Mouse (Mus musculus) cerebellum, adult 9-11 months (tissue): ENCODE data around the gene Wnt5b.

Experiments used
- DNase-seq: peaks from one replicate; pipeline ENCODE4 v3.0.0; 2022

Wnt5b gene

GRCm38 (mm10) chr6:119520731-119521130 lies 23.4 kb downstream of the Wnt5b start:
- no peak for DNase-seq

DNA sequence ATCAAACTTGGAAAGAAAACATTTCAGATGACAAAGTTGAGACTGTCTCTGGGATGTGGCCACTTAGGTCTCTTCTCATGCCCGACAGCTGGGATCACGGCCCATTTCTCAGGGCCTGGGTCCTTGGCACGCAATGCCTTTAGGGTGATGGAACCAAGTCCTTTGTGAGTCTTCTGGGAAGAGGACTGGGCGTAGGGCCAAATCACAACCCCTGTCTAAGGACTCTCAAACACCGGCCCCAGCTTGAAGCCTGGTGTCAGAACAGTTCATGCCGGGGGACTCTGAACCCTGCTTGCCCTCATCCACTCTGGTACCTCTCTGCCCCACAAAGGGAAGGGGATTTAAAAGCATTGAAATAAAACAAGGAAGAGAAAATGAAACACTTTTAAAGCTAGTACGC lies 30.1 kb downstream of the Wnt5b start:
- DNase-seq = no peak

DNA sequence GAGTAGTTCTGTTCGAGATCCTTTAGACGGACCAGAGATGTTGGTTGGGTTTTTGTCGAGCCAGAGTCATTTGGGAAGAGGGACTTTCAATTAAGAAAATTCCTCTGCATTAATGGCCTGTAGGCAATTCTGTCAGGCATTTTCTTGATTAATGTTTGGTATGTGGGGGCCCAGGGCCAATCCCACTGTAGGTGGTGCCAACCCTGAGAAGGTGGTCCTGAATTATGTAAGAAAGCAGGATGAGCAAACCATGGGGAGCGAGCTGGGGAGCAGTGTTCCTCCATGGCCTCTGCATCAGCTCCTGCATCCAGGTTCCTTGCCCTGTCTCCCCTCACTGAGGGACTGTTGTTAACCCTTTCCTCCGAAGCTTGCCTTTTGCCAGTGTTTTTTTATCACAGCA lies 30.7 kb downstream of the Wnt5b start:
- no peak for DNase-seq

DNA sequence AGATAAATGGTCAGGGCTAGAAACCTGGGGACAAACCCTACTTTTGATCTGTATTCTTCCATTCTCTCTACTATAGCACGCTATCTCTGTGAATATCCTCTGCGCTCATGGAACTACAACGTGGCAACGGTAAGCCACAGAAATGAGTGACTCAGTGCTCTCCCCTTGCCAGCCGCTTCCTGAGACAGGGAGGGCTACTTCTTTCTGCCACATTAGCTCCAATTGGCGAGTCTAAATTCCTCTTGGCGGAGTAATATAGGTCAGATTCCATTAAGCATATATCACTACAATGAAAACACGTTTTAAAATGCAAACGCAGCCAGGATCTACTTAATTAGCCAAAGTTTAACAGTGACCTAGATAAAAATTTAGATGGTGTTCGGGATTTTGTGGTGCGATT lies 31.4 kb downstream of the Wnt5b start:
- DNase-seq = no peak

DNA sequence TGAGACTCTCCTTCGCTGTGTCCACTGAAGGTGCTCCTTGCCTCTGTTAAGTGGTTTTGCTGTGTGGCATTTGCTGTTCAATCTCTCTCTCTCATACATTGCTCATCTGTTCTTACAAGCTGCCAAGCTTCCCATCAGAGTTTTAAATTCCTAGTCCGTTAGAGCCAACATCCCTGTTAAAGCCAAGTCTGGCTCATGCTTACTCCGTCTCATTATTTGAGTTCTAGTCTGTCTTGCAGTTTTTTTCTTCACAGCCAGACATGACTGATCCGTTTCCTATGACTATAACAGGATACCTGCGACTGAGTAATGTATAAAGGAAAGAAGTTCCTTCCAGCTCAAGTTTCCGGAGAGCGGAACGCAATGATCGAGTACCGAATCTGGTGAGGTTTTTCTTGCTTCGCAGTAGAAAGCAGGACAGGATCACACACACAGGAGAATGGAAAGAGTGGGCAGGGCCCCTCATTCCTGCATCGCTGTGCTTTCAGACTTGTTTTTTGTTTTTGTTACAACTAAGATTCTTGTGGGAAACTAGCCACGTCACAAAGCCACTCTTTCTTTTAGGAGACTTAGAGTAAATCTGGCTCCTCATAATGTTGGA lies 34.6 kb downstream of the Wnt5b start:
- no peak for DNase-seq

GRCm38 (mm10) chr6:119508634-119509375 lies 35.3 kb downstream of the Wnt5b start:
- no peak for DNase-seq

GRCm38 (mm10) chr6:119508221-119508620 lies 35.9 kb downstream of the Wnt5b start:
- no peak for DNase-seq

GRCm38 (mm10) chr6:119505525-119506225 lies 38.5 kb downstream of the Wnt5b start:
- DNase-seq = no peak

DNA sequence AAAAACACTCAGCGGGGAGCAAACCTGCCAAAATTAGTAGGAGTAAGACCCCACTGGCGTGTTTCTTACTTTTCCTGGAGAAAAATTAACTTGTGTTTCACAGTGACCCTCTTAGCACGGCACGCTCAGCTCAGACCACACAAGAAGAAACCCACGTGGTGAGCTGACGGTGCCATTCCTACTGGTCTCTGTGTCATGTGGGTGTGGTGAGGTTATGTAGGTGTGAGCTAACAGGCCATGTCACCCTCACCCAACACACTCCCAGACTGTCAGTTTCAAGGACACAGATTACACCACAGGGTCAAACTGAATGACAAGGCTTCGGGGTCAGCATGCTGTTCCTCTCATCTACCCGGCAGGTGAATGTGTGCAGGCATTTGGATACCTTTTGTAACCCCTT lies 39.4 kb downstream of the Wnt5b start:
- DNase-seq = no peak

- no peak for DNase-seq
Observed at GRCm38 (mm10) chr6:119502031-119502430, 42.1 kb downstream of the Wnt5b start.

- DNase-seq = no peak
Observed at GRCm38 (mm10) chr6:119500086-119500485, 44.1 kb downstream of the Wnt5b start.

- DNase-seq = no peak
Observed at GRCm38 (mm10) chr6:119499271-119499670, 44.9 kb downstream of the Wnt5b start.

DNA sequence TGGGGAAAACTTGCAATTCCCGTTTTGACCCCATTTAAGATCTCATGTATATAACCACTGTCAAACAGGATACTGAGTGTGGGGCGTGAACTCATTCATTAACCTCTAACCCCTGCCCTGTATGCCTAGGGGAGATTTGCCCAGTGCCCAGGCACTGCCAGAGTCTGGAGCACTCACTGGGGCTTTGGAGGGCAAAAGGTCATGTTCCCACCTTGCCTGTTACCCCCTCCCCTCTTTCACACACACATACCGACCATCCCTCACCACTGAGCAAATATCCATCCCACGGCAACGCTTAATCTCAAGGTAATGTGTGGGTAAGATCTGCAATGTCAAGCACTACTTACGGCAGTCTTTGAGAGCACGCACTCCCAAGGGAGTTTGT lies 51.5 kb downstream of the Wnt5b start:
- DNase-seq = no peak

DNA sequence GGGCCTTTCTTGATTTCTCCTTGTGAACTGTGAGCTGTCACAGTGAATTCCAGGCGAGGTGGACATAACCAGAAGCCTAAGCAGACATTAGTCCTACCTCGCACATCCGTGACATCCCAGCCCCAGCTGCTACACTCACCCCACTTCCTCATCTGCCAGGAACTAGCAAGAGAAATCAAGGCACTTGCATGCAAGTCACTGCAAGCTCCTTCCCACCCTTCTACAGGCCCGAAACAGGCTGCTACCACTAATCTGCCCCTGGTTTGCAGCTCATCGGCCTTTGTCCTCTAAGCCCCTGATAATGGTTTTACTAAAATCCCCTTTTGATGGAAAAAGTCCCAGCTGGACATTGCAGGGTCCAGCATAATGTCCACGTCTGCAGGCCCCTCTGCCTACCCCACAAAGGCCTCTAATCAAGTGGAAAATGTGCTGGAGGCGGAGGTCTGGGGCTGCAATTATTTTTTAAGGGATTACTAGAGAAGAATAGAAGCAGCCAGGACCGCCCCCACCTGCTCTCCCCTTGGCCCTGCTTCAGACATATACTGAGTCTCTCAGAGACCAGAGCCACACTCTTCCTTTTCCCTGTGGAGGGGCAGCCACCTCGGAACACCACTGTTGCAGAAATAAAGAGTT lies 52.0 kb downstream of the Wnt5b start:
- DNase-seq = no peak

- no peak for DNase-seq
Observed at GRCm38 (mm10) chr6:119491006-119491405, 53.1 kb downstream of the Wnt5b start.

DNA sequence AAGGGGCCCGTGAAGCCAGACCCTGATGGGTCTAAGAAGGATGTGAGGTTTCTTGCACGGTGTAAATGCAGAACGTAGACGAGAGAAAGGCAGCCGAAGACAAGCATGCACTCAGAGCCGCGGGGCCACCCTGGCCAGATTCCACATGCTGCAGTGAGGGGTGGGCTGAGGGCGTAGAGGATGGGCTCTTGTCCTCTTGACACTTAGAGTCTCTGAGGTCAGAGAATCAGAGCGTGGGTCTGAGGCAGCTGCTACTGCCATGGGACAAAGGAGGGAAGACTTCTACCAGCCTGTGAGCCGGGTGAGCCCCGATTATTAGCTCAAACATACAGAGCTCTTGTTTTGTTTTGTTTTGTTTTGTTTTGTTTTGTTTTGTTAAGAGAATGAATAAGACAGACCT lies 53.6 kb downstream of the Wnt5b start:
- no peak for DNase-seq

- DNase-seq = no peak
Observed at GRCm38 (mm10) chr6:119489765-119490164, 54.4 kb downstream of the Wnt5b start.

- no peak for DNase-seq
Observed at GRCm38 (mm10) chr6:119487619-119488018, 56.5 kb downstream of the Wnt5b start.

DNA sequence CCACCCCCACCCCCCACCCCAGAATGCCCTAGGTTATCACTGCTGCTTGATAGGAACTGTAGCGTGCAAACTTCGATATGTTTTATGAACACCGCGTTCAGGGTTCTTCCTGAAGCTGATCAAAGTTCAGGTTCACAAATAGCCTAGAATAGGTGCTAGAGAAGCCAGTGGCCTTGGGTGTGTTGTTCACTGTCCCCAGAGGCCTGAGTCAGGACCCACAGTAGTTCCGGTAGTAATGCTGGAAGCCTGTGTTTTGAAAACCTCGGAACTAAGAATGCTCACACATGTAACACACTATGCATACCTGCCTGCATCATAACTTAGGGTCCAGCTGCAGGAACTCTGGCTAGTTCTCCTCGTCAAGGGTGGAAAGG lies 57.1 kb downstream of the Wnt5b start:
- DNase-seq = no peak

DNA sequence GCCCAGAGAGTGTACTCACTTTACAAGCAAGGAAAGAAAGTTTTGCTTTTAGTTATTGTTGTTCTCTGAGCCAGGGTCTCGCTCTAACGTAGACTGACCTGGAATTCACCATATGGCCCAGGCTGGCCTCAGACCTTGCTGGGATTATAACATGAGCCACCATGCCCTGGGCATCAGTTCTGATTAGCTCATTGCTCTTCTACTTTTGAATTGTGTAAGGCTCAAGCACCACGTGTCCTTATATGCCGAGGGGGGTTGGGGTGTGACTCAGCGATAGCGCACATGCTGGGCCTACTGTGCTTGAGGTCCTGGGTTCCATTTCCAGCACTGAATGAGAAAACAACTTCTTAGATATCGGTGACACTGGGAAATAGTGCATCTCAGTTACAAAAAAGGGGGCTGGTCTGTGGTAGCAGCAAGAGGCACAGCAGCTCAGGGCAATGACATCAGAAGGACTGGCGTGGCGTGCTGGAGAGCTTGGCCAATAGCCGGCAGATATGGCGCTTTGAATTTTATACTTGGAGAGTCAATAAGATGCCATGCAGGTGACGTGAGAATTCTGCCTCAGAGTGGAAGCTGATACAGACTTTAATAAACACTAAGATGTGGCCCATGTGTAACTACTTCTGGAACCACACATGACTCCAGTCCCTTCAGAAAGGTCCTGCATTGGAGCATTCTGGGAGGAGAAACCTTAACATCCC lies 57.6 kb downstream of the Wnt5b start:
- DNase-seq = no peak

DNA sequence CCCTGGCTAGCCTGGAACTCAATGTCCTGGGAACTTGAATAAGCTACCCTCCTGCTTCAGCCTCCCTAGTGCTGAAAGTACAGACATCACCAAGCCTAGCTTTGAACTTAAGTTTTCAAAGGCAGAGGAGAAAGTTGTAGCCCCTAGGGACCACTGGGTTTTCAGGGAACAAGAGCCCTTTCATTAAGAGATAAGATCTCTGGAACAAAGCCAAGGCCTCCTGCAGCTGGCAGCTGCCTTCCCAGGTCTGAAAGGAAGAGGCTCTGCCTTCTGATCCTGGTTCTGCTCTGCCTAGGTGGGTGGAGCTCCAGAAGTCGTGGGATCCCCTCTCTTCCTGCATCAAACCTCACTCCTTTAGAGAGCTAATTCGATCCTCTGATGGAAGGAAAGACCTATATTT lies 58.7 kb downstream of the Wnt5b start:
- no peak for DNase-seq

- DNase-seq = peak; percentile 50
Observed at GRCm38 (mm10) chr6:119482958-119483600, 61.1 kb downstream of the Wnt5b start.
